Mouse (Mus musculus) liver, embryonic 14.5 days (tissue): ENCODE measurements around the gene Hacd4. TPM values are rescaled to one million over a fixed set of nuclear protein-coding genes. Genes with fewer than 3 reads are reported as not detected.

Experiments
- ATAC-seq: fragments of 200-750 bp; cut with Nextera tagmentation; 2 replicates; pipeline ENCODE4 v1.8.0; 2017; ENCODE audit warnings: moderate number of reproducible peaks, mild to moderate bottlenecking, moderate library complexity; ENCODE audit not compliant: insufficient read depth
- DNase-seq, 3 experiments: peaks; one replicate each; pipeline ENCODE4 v3.0.0-alpha.2; 2012 to 2013; ENCODE audit warnings: low read depth in 3 of 3, low spot score in 3 of 3
- H3K27ac ChIP-seq: fragments of 300-500 bp; sonication (generic); 2 replicates; pipeline ENCODE4 v1.5.1; 2014; ENCODE audit warnings: moderate library complexity, mild to moderate bottlenecking, control low read depth, inconsistent platforms
- H3K27me3 ChIP-seq: fragments of 300-500 bp; sonication (generic); 2 replicates; pipeline ENCODE4 v1.6.1; 2014; ENCODE audit warnings: mild to moderate bottlenecking, low read length, moderate library complexity; ENCODE audit not compliant: control insufficient read depth, insufficient read depth
- H3K36me3 ChIP-seq: fragments of 300-500 bp; sonication (generic); replicated peaks from 2 replicates; pipeline ENCODE4 v1.6.1; 2014; ENCODE audit warnings: low read depth; ENCODE audit not compliant: control insufficient read depth, insufficient read depth
- H3K4me1 ChIP-seq, 2 experiments: fragments of 200-500 bp in 1 of 2; fragments of 300-500 bp in 1 of 2; sonication (generic) in 1 of 2; replicated peaks; 2 replicates each; pipeline ENCODE4 v1.6.1; 2012 to 2014; ENCODE audit warnings: antibody characterized with exemption in 1 of 2, inconsistent platforms in 1 of 2, low read length in 1 of 2; ENCODE audit not compliant: control insufficient read depth in 2 of 2, insufficient read depth in 2 of 2
- H3K4me2 ChIP-seq: fragments of 300-500 bp; sonication (generic); 2 replicates; pipeline ENCODE4 v1.6.1; 2014; ENCODE audit warnings: low read depth, mild to moderate bottlenecking, control low read depth, moderate library complexity
- H3K4me3 ChIP-seq, 2 experiments: fragments of 200-500 bp in 1 of 2; fragments of 300-500 bp in 1 of 2; sonication (generic) in 1 of 2; 2 replicates each; pipeline ENCODE4 v1.5.1; 2012 to 2014; ENCODE audit warnings: low read depth in 2 of 2, low read length in 2 of 2, mild to moderate bottlenecking in 2 of 2, control low read depth in 1 of 2, inconsistent platforms in 1 of 2, moderate library complexity in 1 of 2; ENCODE audit not compliant: insufficient read depth in 1 of 2
- H3K9ac ChIP-seq: fragments of 300-500 bp; sonication (generic); replicated peaks from 2 replicates; pipeline ENCODE4 v1.6.1; 2014; ENCODE audit warnings: mild to moderate bottlenecking, control low read depth, moderate library complexity
- H3K9me3 ChIP-seq: fragments of 300-500 bp; sonication (generic); 2 replicates; pipeline ENCODE4 v1.6.1; 2016; ENCODE audit warnings: low read length, mixed read lengths; ENCODE audit not compliant: control insufficient read depth
- CTCF ChIP-seq: IDR thresholded peaks from 2 replicates; pipeline ENCODE4 v1.5.1; 2016; ENCODE audit warnings: antibody characterized with exemption, low read depth, control low read depth
- EP300 ChIP-seq: IDR thresholded peaks from 2 replicates; pipeline ENCODE4 v1.6.1; 2016; ENCODE audit warnings: antibody characterized with exemption, low read depth
- WGBS: fragments of 180-500 bp; shearing (Covaris S2); extraction: QIAGEN DNeasy Blood & Tissue Kit; methylation state at CpG from one replicate; pipeline ENCODE4 v1.1.7; 2014; ENCODE audit not compliant: insufficient replicate concordance; 5-methylcytosine and 5-hydroxymethylcytosine counted together
- polyA plus RNA-seq, 2 experiments: library from polyadenylated mRNA; depleted of rRNA in 1 of 2; stranded (reverse) in 1 of 2; unstranded in 1 of 2; fragments of >200 nt; fragmentation: Nextera tagmentation in 1 of 2; extraction: Ambion mirVana in 1 of 2; gene quantifications; 2 replicates each; pipeline versions ENCODE4 v1.2.1 to v1.2.3; 2012 to 2014

The Hacd4 gene
- polyA plus RNA-seq, 2 experiments, result 1.2 to 4.6 TPM

DNA sequence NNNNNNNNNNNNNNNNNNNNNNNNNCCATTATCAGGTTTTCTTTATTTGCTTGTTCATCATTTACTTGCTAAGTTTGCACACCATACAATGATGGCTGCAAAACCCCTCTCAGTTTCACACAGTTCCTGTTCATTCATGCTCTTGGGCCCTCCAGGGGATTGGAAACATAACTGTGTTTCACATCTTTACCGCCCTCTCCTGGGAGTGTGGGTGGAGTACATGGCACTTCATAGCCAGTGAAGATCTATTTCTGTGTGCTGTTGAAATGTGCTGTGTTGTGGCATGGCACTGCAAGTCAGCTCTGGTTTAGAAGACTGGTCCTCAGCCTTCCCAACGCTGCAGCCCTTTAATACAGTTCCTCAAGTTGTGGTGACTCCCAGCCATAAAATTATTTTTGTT is 82.1 kb downstream of the Hacd4 start:
- peak; percentile 33 for TF ChIP-seq CTCF
- TF ChIP-seq EP300, result no peak
- no peaks in the 10 kb centered on the region for H3K9me3 ChIP-seq
- no peak overlapping the region for H3K9ac ChIP-seq
- 63% methylated on average over 2 of the region's 2 CpGs for WGBS
- ATAC-seq (no peak), DNase-seq (no peak)
- no peak overlapping the region for H3K4me2 ChIP-seq
- H3K27me3 ChIP-seq, result no peaks in the 10 kb centered on the region
- no peaks in the 10 kb centered on the region for H3K36me3 ChIP-seq
- H3K27ac ChIP-seq, result no peak overlapping the region
- H3K4me3 ChIP-seq, result no peak overlapping the region
- H3K4me1 ChIP-seq, result no peaks in the 10 kb centered on the region

- no peaks in the 10 kb centered on the region for H3K27me3 ChIP-seq
- H3K9me3 ChIP-seq, result no peaks in the 10 kb centered on the region
- H3K4me1 ChIP-seq, result no peaks in the 10 kb centered on the region
- no peak overlapping the region for H3K4me2 ChIP-seq
- peak; percentile 45; the same call in 1 of the 2 replicates for ATAC-seq
- TF ChIP-seq EP300 (no peak), CTCF (peak; percentile 90)
- no peak overlapping the region for H3K4me3 ChIP-seq
- no peaks in the 10 kb centered on the region for H3K36me3 ChIP-seq
- 8% methylated on average over 4 of the region's 4 CpGs for WGBS
- peak; percentile 38 to 51 (median 41) for DNase-seq
- no peak overlapping the region for H3K9ac ChIP-seq
- no peak overlapping the region for H3K27ac ChIP-seq
Measured at GRCm38 (mm10) chr4:88350910-88351309, 87.8 kb downstream of the Hacd4 start.

Other genes starting within 250 kb of the Hacd4 start
- not detected in 2 replicates for gene Ifnb1, start 83.8 kb upstream of the Hacd4 start, polyA plus RNA-seq (2012; rRNA removed)
- gene Ifnb1, start 83.8 kb upstream of the Hacd4 start, polyA plus RNA-seq (2014; fragmentation: Nextera tagmentation; extraction: Ambion mirVana), result not detected in 2 replicates
- gene Ifna15, start 119.3 kb upstream of the Hacd4 start, polyA plus RNA-seq (2012; rRNA removed), result not detected in 2 replicates
- not detected in 2 replicates for gene Ifna15, start 119.3 kb upstream of the Hacd4 start, polyA plus RNA-seq (2014; fragmentation: Nextera tagmentation; extraction: Ambion mirVana)
- gene Ifna14, start 132.9 kb upstream of the Hacd4 start, polyA plus RNA-seq (2012; rRNA removed), result not detected in 2 replicates
- gene Ifna14, start 132.9 kb upstream of the Hacd4 start, polyA plus RNA-seq (2014; fragmentation: Nextera tagmentation; extraction: Ambion mirVana), result not detected in 2 replicates
- not detected in 2 replicates for gene Ifna9, start 153.5 kb upstream of the Hacd4 start, polyA plus RNA-seq (2012; rRNA removed)
- not detected in 2 replicates for gene Ifna9, start 153.5 kb upstream of the Hacd4 start, polyA plus RNA-seq (2014; fragmentation: Nextera tagmentation; extraction: Ambion mirVana)
- gene Ifna12, start 164.4 kb upstream of the Hacd4 start, polyA plus RNA-seq (2012; rRNA removed), result not detected in 2 replicates
- not detected in 2 replicates for gene Ifna12, start 164.4 kb upstream of the Hacd4 start, polyA plus RNA-seq (2014; fragmentation: Nextera tagmentation; extraction: Ambion mirVana)
- not detected in 2 replicates for gene C87499, start 195.5 kb upstream of the Hacd4 start, polyA plus RNA-seq (2012; rRNA removed)
- not detected in 2 replicates for gene C87499, start 195.5 kb upstream of the Hacd4 start, polyA plus RNA-seq (2014; fragmentation: Nextera tagmentation; extraction: Ambion mirVana)
- gene Ifna13, start 205.5 kb upstream of the Hacd4 start, polyA plus RNA-seq (2012; rRNA removed), result not detected in 2 replicates
- not detected in 2 replicates for gene Ifna13, start 205.5 kb upstream of the Hacd4 start, polyA plus RNA-seq (2014; fragmentation: Nextera tagmentation; extraction: Ambion mirVana)
- not detected in 2 replicates for gene Ifna16, start 238.0 kb upstream of the Hacd4 start, polyA plus RNA-seq (2012; rRNA removed)
- not detected in 2 replicates for gene Ifna16, start 238.0 kb upstream of the Hacd4 start, polyA plus RNA-seq (2014; fragmentation: Nextera tagmentation; extraction: Ambion mirVana)
- gene Ifna2, start 245.0 kb upstream of the Hacd4 start, polyA plus RNA-seq (2012; rRNA removed), result not detected in 2 replicates
- gene Ifna2, start 245.0 kb upstream of the Hacd4 start, polyA plus RNA-seq (2014; fragmentation: Nextera tagmentation; extraction: Ambion mirVana), result not detected in 2 replicates